Mouse (Mus musculus): Measurements from ENCODE around the gene Gm11397. TPM values are rescaled to one million over a fixed set of nuclear protein-coding genes. Genes with fewer than 3 reads are reported as not detected.
"Not testable (repeated sequence)": the region's sequence is repeated elsewhere in the genome, so short reads cannot be mapped to it uniquely, and the experiment has no call there.

The Gm11397 gene
- polyA plus RNA-seq (2012; rRNA removed), result not detected in 2 replicates

- H3K36me3 ChIP-seq (ENCODE audit: control insufficient read depth, insufficient read depth, low read length); H3K4me1 ChIP-seq (replicated peaks; ENCODE audit: control insufficient read depth, insufficient read depth, low read length); H3K4me3 ChIP-seq (ENCODE audit: control insufficient read depth, insufficient read depth, low read length); H3K27me3 ChIP-seq (ENCODE audit: control insufficient read depth, insufficient read depth, low read length); DNase-seq; H3K27ac ChIP-seq (ENCODE audit: control insufficient read depth, insufficient read depth, low read length): not testable (repeated sequence)
- WGBS, result 86% methylated on average over 2 of the region's 2 CpGs
Observed at GRCm38 (mm10) chr13:33395461-33395860, at the start of gene Gm11397. Gene Gm11397 (plus strand): TSS chr13:33395761.

- 100% methylated on average over 1 of the region's 1 CpGs for WGBS
- DNase-seq; H3K27ac ChIP-seq (ENCODE audit: control insufficient read depth, insufficient read depth, low read length): not testable (repeated sequence)
Observed at GRCm38 (mm10) chr13:33356666-33357065, 38.9 kb upstream of the Gm11397 start.

GRCm38 (mm10) chr13:33432714-33433113 lies 37.2 kb downstream of the Gm11397 start:
- DNase-seq; H3K4me1 ChIP-seq (replicated peaks; ENCODE audit: control insufficient read depth, insufficient read depth, low read length); H3K27me3 ChIP-seq (ENCODE audit: control insufficient read depth, insufficient read depth, low read length); H3K36me3 ChIP-seq (ENCODE audit: control insufficient read depth, insufficient read depth, low read length); H3K27ac ChIP-seq (ENCODE audit: control insufficient read depth, insufficient read depth, low read length); H3K4me3 ChIP-seq (ENCODE audit: control insufficient read depth, insufficient read depth, low read length): not testable (repeated sequence)

More at GRCm38 (mm10) chr13:33356666-33357065, 38.9 kb upstream of the Gm11397 start:
- not testable (repeated sequence) for H3K36me3 ChIP-seq (ENCODE audit: control insufficient read depth, insufficient read depth, low read length); H3K4me1 ChIP-seq (replicated peaks; ENCODE audit: control insufficient read depth, insufficient read depth, low read length); H3K4me3 ChIP-seq (ENCODE audit: control insufficient read depth, insufficient read depth, low read length); H3K27me3 ChIP-seq (ENCODE audit: control insufficient read depth, insufficient read depth, low read length)

Other genes starting within 250 kb of the Gm11397 start
- not detected in 2 replicates for gene Serpinb9c, start 236.0 kb upstream of the Gm11397 start, polyA plus RNA-seq (2012; rRNA removed)
- not detected in 2 replicates for gene Serpinb9d, start 202.8 kb upstream of the Gm11397 start, polyA plus RNA-seq (2012; rRNA removed)
- gene Serpinb9e, start 146.1 kb upstream of the Gm11397 start, polyA plus RNA-seq (2012; rRNA removed), result not detected in 2 replicates
- gene Serpinb9f, start 71.7 kb upstream of the Gm11397 start, polyA plus RNA-seq (2012; rRNA removed), result not detected in 2 replicates
- gene Serpinb9g, start 89.0 kb downstream of the Gm11397 start, polyA plus RNA-seq (2012; rRNA removed), result 0.06 TPM in 1 of 2 replicates, not detected in the other